Mouse (Mus musculus) heart, postnatal 4 days (tissue): ENCODE data around the gene Grap. TPM values are rescaled to one million over a fixed set of nuclear protein-coding genes. Genes with fewer than 3 reads are reported as not detected.

Experiments
- DNase-seq: peaks from one replicate; pipeline ENCODE4 v3.0.0; 2021
- total RNA-seq, 2 experiments: library from RNA; stranded (reverse); gene quantifications; 2 replicates each; pipeline ENCODE4 v1.2.3; 2021

The Grap gene
- total RNA-seq, 2 experiments from 2014 or later: 8.8 to 10.4 TPM

- DNase-seq: no peak
Measured at GRCm38 (mm10) chr11:61658360-61658922, 5.4 kb downstream of the Grap start.

GRCm38 (mm10) chr11:61659011-61659858, 6.2 kb downstream of the Grap start:
- DNase-seq: peak; percentile 26

DNA sequence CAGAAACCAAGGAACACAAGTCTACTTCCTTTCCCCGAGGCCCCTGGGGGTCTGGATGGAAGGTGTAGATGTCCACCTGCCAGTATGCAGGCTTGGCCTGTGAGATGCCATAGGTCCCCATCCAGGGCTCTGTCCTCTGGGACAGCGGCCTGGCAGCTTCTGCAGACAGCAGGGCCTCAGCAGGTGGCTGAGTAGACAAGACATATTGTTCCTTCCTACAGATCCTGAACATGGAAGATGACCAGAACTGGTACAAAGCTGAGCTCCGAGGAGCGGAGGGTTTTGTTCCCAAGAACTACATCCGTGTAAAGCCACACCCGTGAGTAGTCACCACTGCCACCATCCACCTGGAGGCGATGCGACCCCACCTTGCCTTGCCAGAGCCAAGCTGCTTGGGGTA, 6.9 kb downstream of the Grap start:
- no peak for DNase-seq

- no peak for DNase-seq
Measured at GRCm38 (mm10) chr11:61660806-61661392, 7.8 kb downstream of the Grap start.

GRCm38 (mm10) chr11:61662189-61662588, 9.1 kb downstream of the Grap start:
- no peak for DNase-seq

GRCm38 (mm10) chr11:61665401-61665800, 12.3 kb downstream of the Grap start:
- DNase-seq: no peak

GRCm38 (mm10) chr11:61665991-61666799, 13.1 kb downstream of the Grap start:
- DNase-seq: peak; percentile 70

DNA sequence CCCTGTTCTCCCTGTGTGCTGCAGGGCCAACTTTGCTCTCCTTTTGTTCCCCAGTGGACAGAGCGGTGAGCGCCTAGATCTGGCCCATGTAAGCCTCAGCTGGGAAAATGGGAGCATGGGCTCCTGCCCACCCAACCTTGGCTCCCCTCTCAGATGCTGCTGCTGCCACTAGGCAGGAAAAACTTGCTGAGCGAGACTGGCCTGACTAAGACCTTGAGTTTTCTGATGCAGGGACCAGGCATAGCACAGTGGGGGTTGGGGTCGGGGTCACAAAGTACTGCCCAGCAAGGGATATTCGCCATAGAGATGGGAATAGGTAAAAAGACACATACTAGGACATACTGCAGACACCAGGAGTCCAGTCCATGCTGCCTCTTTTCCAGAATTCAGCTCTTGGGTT, 14.2 kb downstream of the Grap start:
- no peak for DNase-seq

DNA sequence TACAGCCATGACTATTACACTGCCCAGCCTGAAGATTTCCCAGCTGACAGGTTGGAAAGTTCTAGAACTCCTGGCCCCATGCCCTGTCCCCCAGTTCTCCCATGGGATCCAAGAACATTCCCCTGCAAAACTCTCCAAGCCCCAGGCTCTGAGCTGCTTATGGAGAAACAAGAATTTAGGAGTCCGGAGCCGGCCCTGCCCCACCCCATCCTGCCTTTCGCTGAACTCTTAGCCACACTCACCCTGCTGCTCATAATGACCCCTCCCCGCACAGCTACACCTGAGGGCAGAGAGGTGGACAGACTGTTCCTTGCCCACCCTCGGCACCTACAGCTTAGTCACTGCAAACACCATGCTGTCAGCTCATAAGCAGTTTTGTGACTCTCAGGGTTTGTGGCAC, 14.7 kb downstream of the Grap start:
- DNase-seq: no peak

DNA sequence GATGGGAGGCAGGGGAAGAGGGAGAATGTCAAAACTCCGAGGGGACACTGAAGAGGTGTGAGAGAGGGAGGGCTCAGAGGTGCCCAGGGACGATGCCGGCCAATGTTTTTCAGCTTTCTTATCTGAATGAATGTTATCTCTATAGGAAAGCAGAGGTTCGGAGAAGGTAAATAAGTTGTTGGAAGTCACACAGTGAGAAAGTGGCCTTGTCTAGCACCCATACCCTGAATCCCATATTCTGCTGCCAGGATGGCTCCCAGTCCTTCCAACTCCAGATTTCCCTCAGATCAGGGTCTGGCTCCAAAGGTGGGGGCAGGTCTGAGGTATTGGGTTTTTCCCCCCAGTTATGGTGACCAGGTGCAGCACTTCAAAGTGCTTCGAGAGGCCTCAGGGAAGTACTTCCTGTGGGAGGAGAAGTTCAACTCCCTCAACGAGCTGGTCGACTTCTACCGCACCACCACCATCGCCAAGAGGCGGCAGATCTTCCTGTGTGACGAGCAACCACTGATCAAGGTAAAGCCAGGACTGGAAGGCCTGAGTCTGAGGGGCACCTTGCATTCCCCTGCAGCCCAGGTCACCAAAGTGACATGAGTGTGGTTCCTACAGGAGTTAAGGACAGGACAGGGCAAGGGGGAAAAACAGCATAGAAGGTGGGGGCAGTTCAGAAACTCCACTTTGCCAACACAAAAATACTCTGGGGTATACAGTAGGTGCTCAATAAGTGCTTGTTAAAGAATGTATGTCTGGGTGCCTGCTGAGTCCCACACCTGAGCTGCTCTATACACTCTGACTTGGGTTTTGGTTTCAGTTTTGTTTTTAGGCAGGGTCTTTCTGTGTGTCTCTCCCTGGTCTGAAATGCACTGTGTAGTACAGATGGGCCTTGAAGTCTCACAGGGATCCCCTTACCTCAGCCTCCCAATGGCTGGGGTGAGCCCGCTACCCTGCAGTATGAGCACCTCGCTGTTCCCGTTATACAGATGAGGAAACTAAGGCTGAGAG, 16.7 kb downstream of the Grap start:
- DNase-seq: no peak

DNA sequence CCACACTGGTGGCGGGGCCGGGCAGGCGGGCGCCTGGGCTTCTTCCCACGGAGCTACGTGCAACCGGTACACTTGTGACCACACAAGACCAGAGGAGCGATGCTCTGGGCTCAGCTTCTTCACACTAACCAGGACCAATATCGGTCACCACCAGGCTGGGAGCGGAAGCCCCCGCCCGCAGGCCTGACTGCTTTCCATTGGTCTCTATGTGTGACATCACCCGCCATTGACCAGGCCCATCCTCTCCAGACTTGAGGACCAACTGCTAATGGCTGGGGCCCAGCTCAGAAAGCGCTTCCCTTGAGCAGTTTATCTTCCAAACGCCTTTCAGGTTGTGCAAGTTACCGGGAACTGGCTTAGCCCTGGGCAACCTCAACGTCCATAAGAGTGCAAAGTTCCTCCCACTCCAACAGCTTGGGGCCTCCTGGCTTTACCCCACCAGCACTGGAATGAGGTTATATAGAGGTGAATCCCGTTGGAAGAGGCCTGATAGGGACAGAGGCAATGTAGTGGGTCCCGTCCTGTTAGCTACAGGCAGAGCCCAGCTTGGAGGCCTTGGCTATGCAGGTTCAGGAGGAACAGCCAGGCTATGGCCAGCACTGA, 18.8 kb downstream of the Grap start:
- DNase-seq: no peak

- peak; percentile 41 for DNase-seq
Measured at GRCm38 (mm10) chr11:61673686-61674085, 20.6 kb downstream of the Grap start.

DNA sequence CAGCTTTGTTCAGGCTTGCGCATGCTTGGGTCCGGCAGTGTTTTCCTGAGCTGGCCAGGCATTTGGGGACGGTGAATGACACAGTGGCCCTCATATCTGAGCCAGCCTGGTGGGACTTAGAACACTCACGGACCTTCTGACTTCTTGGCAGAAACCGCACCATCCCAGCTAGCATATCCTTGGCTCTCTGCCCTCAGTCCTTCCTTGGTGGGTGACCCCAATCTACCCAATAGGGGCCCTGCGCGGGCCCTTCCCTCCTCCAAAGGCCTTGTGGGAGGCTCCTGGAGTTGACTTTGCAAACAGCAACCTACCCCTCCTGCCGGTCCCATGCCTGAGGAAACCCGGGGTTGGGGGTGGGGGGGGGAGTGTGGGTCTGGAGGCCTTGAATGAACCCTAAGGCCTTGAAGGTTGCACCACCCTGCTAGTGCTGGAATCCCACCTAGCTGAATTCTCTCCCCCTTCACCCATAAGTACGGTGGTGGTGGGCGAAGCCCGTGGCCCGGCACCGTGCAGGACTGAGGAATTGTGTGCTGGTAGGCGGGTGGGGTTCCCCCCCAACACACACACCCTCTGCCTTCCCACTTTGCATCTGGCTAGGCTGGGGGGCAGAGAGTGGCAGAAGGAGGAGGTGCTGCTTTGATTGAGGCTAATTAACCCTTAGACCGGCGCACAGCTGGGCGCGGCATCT, 21.2 kb downstream of the Grap start:
- no peak for DNase-seq

- DNase-seq: peak; percentile 45
Measured at GRCm38 (mm10) chr11:61674839-61675159, 21.7 kb downstream of the Grap start.

DNA sequence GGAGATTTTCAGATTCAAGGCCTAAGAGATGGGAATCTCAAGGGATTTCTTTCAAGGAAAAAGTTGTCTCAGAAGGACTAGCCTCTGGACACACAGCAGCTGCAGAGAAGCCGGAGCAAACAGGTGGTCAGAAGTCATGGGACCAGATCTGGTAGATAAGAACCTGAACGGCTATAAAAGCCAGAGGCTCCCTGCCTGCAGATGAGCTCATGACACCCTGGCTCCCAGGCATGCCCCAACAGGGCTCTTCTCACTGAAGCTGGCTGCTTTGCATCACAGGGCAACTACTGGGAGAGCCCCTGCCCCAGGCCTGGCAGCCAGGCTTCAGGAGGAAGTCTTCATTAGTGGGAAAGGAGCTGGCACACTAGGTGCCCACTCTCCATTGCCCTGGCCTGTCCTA, 22.3 kb downstream of the Grap start:
- no peak for DNase-seq

DNA sequence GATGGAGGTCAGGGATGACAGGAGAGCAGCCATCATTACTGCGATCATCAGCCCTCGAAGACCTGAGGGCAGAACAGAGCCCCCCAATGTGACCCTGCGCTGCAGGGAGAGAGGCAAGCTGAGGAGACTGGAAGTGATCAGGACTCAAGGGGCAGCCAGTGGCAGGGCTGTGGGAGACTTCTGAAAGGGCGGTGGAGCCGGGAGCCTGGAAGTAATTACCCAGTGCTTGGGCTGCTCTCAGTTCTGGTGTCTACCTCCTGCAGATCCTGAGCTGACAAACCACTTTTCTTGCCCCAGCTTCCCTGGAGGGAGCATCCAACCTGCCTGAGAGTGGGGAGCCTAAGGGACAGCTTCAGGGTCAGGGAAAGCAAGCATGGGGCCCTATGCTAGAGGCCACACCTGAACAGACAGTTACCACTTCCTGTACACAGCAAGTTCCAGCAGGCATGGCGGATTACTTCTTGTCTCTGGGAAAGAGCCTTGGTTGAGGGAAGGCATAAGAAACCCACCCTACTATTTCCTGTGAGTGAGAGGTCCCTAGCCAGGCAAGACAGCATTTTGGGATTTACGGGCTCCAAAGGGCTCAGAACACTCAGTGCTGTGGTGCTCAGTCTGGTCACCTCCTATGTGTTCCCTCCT, 23.3 kb downstream of the Grap start:
- DNase-seq: no peak

DNA sequence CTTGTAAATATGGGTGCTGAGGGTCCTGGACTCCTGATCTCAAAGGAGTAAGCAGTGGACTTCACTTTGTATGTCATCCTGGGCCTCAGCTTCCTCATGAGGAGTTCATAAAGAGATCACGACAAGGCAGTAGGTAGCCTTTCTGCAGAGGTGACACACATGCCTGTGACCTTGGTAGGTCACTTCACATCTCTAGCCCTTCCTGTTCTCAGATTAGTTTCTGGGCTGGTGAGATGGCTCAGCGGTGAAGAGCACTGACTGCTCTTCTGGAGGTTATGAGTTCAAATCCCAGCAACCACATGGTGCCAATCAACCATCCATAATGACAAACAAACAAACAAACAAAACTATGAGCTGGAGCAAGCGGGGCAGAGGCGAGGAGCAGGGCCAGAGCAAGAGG, 24.6 kb downstream of the Grap start:
- DNase-seq: no peak

- DNase-seq: no peak
Measured at GRCm38 (mm10) chr11:61679091-61679866, 26.2 kb downstream of the Grap start.
